Mouse (Mus musculus): ENCODE results near the gene Eps15. TPM values are rescaled to one million over a fixed set of nuclear protein-coding genes. Genes with fewer than 3 reads are reported as not detected.

Eps15 gene
- polyA plus RNA-seq, 1 experiment: 135 TPM

GRCm38 (mm10) chr4:109244506-109244905 lies 35.6 kb upstream of the Eps15 start:
- DNase-seq: no peak
- H3K4me3 ChIP-seq (replicated peaks; ENCODE audit: insufficient read depth, low read depth, low read length): no peak overlapping the region
- no peak overlapping the region for H3K27ac ChIP-seq (ENCODE audit: insufficient read depth, low read length)
- H3K27me3 ChIP-seq (ENCODE audit: control insufficient read depth, insufficient read depth, low read length): no peaks in the 10 kb centered on the region
- peaks cover 4% of the 10 kb centered on the region; the same call in 1 of the 2 replicates for H3K4me1 ChIP-seq (ENCODE audit: control insufficient read depth, insufficient read depth, low read length)
- TF ChIP-seq CTCF (IDR thresholded peaks at IDR 0.05; ENCODE audit: borderline replicate concordance, insufficient read depth, low read depth, low read length) (no peak), POLR2A (IDR thresholded peaks at IDR 0.05; ENCODE audit: borderline replicate concordance, insufficient read depth, low read length) (no peak)
- 80% methylated on average over 7 of the region's 7 CpGs for WGBS

- WGBS: 88% methylated on average over 6 of the region's 6 CpGs
- H3K27ac ChIP-seq (ENCODE audit: insufficient read depth, low read length): no peak overlapping the region
- peaks cover 4% of the 10 kb centered on the region; the same call in 1 of the 2 replicates for H3K4me1 ChIP-seq (ENCODE audit: control insufficient read depth, insufficient read depth, low read length)
- no peak for DNase-seq
- no peak for TF ChIP-seq POLR2A (IDR thresholded peaks at IDR 0.05; ENCODE audit: borderline replicate concordance, insufficient read depth, low read length)
- no peak for TF ChIP-seq CTCF (IDR thresholded peaks at IDR 0.05; ENCODE audit: borderline replicate concordance, insufficient read depth, low read depth, low read length)
- no peak overlapping the region for H3K4me3 ChIP-seq (replicated peaks; ENCODE audit: insufficient read depth, low read depth, low read length)
- no peaks in the 10 kb centered on the region for H3K27me3 ChIP-seq (ENCODE audit: control insufficient read depth, insufficient read depth, low read length)
Observed at GRCm38 (mm10) chr4:109245016-109245620, 35.0 kb upstream of the Eps15 start.

- Histone ChIP-seq H3K27ac (ENCODE audit: insufficient read depth, low read length) (no peak overlapping the region), H3K27me3 (ENCODE audit: control insufficient read depth, insufficient read depth, low read length) (no peaks in the 10 kb centered on the region), H3K4me3 (replicated peaks; ENCODE audit: insufficient read depth, low read depth, low read length) (no peak overlapping the region), H3K4me1 (ENCODE audit: control insufficient read depth, insufficient read depth, low read length) (no peaks in the 10 kb centered on the region)
- TF ChIP-seq CTCF (IDR thresholded peaks at IDR 0.05; ENCODE audit: borderline replicate concordance, insufficient read depth, low read depth, low read length) (peak; percentile 52; the same call in 1 of the 2 replicates), POLR2A (IDR thresholded peaks at IDR 0.05; ENCODE audit: borderline replicate concordance, insufficient read depth, low read length) (no peak)
- WGBS: 34% methylated on average over 3 of the region's 3 CpGs
- DNase-seq: no peak
Observed at GRCm38 (mm10) chr4:109251605-109252004, 28.5 kb upstream of the Eps15 start.

GRCm38 (mm10) chr4:109252199-109252598 lies 27.9 kb upstream of the Eps15 start:
- DNase-seq: no peak
- no peak for TF ChIP-seq CTCF (IDR thresholded peaks at IDR 0.05; ENCODE audit: borderline replicate concordance, insufficient read depth, low read depth, low read length)
- no peak for TF ChIP-seq POLR2A (IDR thresholded peaks at IDR 0.05; ENCODE audit: borderline replicate concordance, insufficient read depth, low read length)
- no peak overlapping the region for H3K4me3 ChIP-seq (replicated peaks; ENCODE audit: insufficient read depth, low read depth, low read length)
- no peaks in the 10 kb centered on the region for H3K27me3 ChIP-seq (ENCODE audit: control insufficient read depth, insufficient read depth, low read length)
- no peak overlapping the region for H3K27ac ChIP-seq (ENCODE audit: insufficient read depth, low read length)
- no peaks in the 10 kb centered on the region for H3K4me1 ChIP-seq (ENCODE audit: control insufficient read depth, insufficient read depth, low read length)
- 82% methylated on average over 4 of the region's 4 CpGs for WGBS

GRCm38 (mm10) chr4:109253664-109254151 lies 26.4 kb upstream of the Eps15 start:
- Histone ChIP-seq H3K4me1 (ENCODE audit: control insufficient read depth, insufficient read depth, low read length) (no peaks in the 10 kb centered on the region), H3K4me3 (replicated peaks; ENCODE audit: insufficient read depth, low read depth, low read length) (no peak overlapping the region), H3K27me3 (ENCODE audit: control insufficient read depth, insufficient read depth, low read length) (no peaks in the 10 kb centered on the region), H3K27ac (ENCODE audit: insufficient read depth, low read length) (no peak overlapping the region)
- 83% methylated on average over 11 of the region's 11 CpGs for WGBS
- no peak for DNase-seq
- no peak for TF ChIP-seq POLR2A (IDR thresholded peaks at IDR 0.05; ENCODE audit: borderline replicate concordance, insufficient read depth, low read length)
- no peak for TF ChIP-seq CTCF (IDR thresholded peaks at IDR 0.05; ENCODE audit: borderline replicate concordance, insufficient read depth, low read depth, low read length)

GRCm38 (mm10) chr4:109254511-109254910 lies 25.6 kb upstream of the Eps15 start:
- Histone ChIP-seq H3K4me1 (ENCODE audit: control insufficient read depth, insufficient read depth, low read length) (no peaks in the 10 kb centered on the region), H3K4me3 (replicated peaks; ENCODE audit: insufficient read depth, low read depth, low read length) (no peak overlapping the region), H3K27ac (ENCODE audit: insufficient read depth, low read length) (no peak overlapping the region), H3K27me3 (ENCODE audit: control insufficient read depth, insufficient read depth, low read length) (no peaks in the 10 kb centered on the region)
- 92% methylated on average over 5 of the region's 5 CpGs for WGBS
- no peak for TF ChIP-seq CTCF (IDR thresholded peaks at IDR 0.05; ENCODE audit: borderline replicate concordance, insufficient read depth, low read depth, low read length)
- no peak for TF ChIP-seq POLR2A (IDR thresholded peaks at IDR 0.05; ENCODE audit: borderline replicate concordance, insufficient read depth, low read length)
- DNase-seq: no peak

GRCm38 (mm10) chr4:109255321-109255720 lies 24.7 kb upstream of the Eps15 start:
- Histone ChIP-seq H3K4me1 (ENCODE audit: control insufficient read depth, insufficient read depth, low read length) (no peaks in the 10 kb centered on the region), H3K4me3 (replicated peaks; ENCODE audit: insufficient read depth, low read depth, low read length) (no peak overlapping the region), H3K27ac (ENCODE audit: insufficient read depth, low read length) (no peak overlapping the region), H3K27me3 (ENCODE audit: control insufficient read depth, insufficient read depth, low read length) (no peaks in the 10 kb centered on the region)
- no peak for DNase-seq
- TF ChIP-seq POLR2A (IDR thresholded peaks at IDR 0.05; ENCODE audit: borderline replicate concordance, insufficient read depth, low read length): no peak
- TF ChIP-seq CTCF (IDR thresholded peaks at IDR 0.05; ENCODE audit: borderline replicate concordance, insufficient read depth, low read depth, low read length): no peak
- 88% methylated on average over 2 of the region's 2 CpGs for WGBS

- Histone ChIP-seq H3K4me3 (replicated peaks; ENCODE audit: insufficient read depth, low read depth, low read length) (no peak overlapping the region), H3K27ac (ENCODE audit: insufficient read depth, low read length) (no peak overlapping the region), H3K4me1 (ENCODE audit: control insufficient read depth, insufficient read depth, low read length) (no peaks in the 10 kb centered on the region), H3K27me3 (ENCODE audit: control insufficient read depth, insufficient read depth, low read length) (no peaks in the 10 kb centered on the region)
- no peak for DNase-seq
- TF ChIP-seq CTCF (IDR thresholded peaks at IDR 0.05; ENCODE audit: borderline replicate concordance, insufficient read depth, low read depth, low read length): no peak
- TF ChIP-seq POLR2A (IDR thresholded peaks at IDR 0.05; ENCODE audit: borderline replicate concordance, insufficient read depth, low read length): no peak
- 85% methylated on average over 11 of the region's 11 CpGs for WGBS
Observed at GRCm38 (mm10) chr4:109255727-109256417, 24.2 kb upstream of the Eps15 start.

Data from cerebellum, adult 2 months (tissue).